Mouse (Mus musculus) hindbrain, embryonic 11.5 days (tissue): Measurements from ENCODE around the gene Tmem63c. TPM values are rescaled to one million over a fixed set of nuclear protein-coding genes. Genes with fewer than 3 reads are reported as not detected.
A peak's percentile ranks its signal among the peaks of the same experiment; 100 is the strongest.

Experiments
- ATAC-seq: fragments of 200-750 bp; cut with Nextera tagmentation; 2 replicates; pipeline ENCODE4 v1.8.0; 2017; ENCODE audit warnings: mild to moderate bottlenecking, moderate TSS enrichment, moderate library complexity; ENCODE audit not compliant: low FRiP score
- DNase-seq: peaks from one replicate; pipeline ENCODE4 v3.0.0-alpha.2; 2015; ENCODE audit warnings: low spot score
- H3K27ac ChIP-seq: fragments of 300-500 bp; sonication (generic); 2 replicates; pipeline ENCODE4 v1.5.1; 2014; ENCODE audit warnings: mild to moderate bottlenecking, low read depth, low read length
- H3K27me3 ChIP-seq: fragments of 300-500 bp; sonication (generic); 2 replicates; pipeline ENCODE4 v1.6.1; 2014; ENCODE audit warnings: mild to moderate bottlenecking, low read length, moderate library complexity, mixed read lengths; ENCODE audit not compliant: control insufficient read depth, insufficient read depth
- H3K36me3 ChIP-seq: fragments of 300-500 bp; sonication (generic); 2 replicates; pipeline ENCODE4 v1.6.1; 2014; ENCODE audit warnings: mild to moderate bottlenecking, low read length, moderate library complexity, mixed read lengths; ENCODE audit not compliant: control insufficient read depth, insufficient read depth
- H3K4me1 ChIP-seq: fragments of 300-500 bp; sonication (generic); replicated peaks from 2 replicates; pipeline ENCODE4 v1.6.1; 2014; ENCODE audit warnings: low read length, mixed read lengths; ENCODE audit not compliant: control insufficient read depth, insufficient read depth
- H3K4me2 ChIP-seq: fragments of 300-500 bp; sonication (generic); replicated peaks from 2 replicates; pipeline ENCODE4 v1.6.1; 2014; ENCODE audit warnings: mild to moderate bottlenecking, low read depth, low read length
- H3K4me3 ChIP-seq: fragments of 300-500 bp; sonication (generic); 2 replicates; pipeline ENCODE4 v1.5.1; 2014; ENCODE audit warnings: low read depth, low read length
- H3K9ac ChIP-seq: fragments of 300-500 bp; sonication (generic); 2 replicates; pipeline ENCODE4 v1.6.1; 2014; ENCODE audit warnings: low read depth, low read length
- H3K9me3 ChIP-seq: fragments of 300-500 bp; sonication (generic); 2 replicates; pipeline ENCODE4 v1.6.1; 2016; ENCODE audit warnings: low read length; ENCODE audit not compliant: control insufficient read depth
- WGBS: fragments of 180-500 bp; shearing (Covaris S2); extraction: QIAGEN DNeasy Blood & Tissue Kit; methylation state at CpG from one replicate; pipeline ENCODE4 v1.1.7; 2014; 5-methylcytosine and 5-hydroxymethylcytosine counted together
- polyA plus RNA-seq: library from polyadenylated mRNA; unstranded; fragments of >200 nt; fragmentation: Nextera tagmentation; extraction: Ambion mirVana; gene quantifications from 2 replicates; pipeline ENCODE4 v1.2.1, GENCODE M21; 2014

Gene Tmem63c
- polyA plus RNA-seq, 1 experiment from 2014 or later: 0.66 TPM

DNA sequence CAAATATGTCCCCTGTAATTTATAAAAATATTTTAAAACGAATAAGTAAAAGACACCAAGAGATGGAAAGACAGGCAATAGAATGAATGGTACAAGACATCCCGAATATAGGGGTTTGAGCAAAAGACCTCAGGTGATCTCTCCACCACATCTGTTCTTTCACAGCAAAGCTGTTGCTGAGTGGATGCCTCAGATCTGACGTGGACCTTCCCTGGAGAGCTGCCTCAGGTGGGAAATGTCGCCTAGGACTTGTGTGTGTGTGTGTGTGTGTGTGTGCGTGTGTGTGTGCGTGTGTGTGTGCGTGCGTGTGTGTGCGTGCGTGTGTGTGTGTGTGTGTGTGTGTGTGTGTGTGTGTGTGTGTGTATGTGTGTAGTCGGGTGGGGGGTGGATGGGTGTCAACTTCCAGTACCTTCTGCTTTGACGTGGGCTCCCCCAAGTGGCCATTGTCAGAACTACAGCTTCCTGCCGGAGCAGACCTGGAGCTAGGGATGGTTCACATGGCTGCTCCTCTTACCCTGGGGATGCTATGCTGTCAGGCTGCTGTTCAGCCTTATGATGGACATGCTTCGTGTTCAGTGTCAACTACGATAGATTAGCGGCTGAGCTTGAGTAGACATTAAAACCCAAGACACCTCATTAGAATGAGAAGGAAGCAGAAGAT is 31.7 kb downstream of the Tmem63c start:
- Histone ChIP-seq H3K27ac (no peak overlapping the region), H3K27me3 (no peaks in the 10 kb centered on the region), H3K9ac (no peak overlapping the region), H3K4me1 (no peaks in the 10 kb centered on the region), H3K9me3 (no peaks in the 10 kb centered on the region), H3K4me2 (no peak overlapping the region), H3K4me3 (no peak overlapping the region), H3K36me3 (no peaks in the 10 kb centered on the region)
- DNase-seq (peak; percentile 88), ATAC-seq (0 out of 2 replicates have a peak, but pooled peaks have one; percentile 59)
- 30% methylated on average over 10 of the region's 16 CpGs for WGBS

DNA sequence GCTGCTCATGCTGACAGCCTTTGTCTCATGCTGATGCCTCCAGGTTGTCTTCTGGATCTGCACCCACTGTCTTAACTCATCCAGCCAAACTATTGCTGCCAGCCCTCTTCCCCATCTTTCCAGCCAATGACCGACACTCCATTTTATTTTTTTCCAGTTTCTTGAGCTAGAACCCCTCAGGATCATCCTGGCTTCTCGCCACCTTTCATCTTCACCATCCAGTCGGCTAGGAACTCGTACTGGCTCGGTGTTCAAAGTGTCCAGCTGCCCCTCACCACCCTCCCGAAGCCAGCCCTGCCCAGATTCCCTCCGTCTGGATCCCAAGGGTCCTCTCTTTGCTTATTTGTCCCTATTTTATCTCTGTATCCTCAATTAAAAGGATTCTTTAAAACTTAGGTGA is 33.7 kb downstream of the Tmem63c start:
- Histone ChIP-seq H3K4me1 (no peaks in the 10 kb centered on the region), H3K9ac (no peak overlapping the region), H3K36me3 (no peaks in the 10 kb centered on the region), H3K27ac (no peak overlapping the region), H3K4me3 (no peak overlapping the region), H3K9me3 (no peaks in the 10 kb centered on the region), H3K4me2 (no peak overlapping the region), H3K27me3 (no peaks in the 10 kb centered on the region)
- 78% methylated on average over 7 of the region's 7 CpGs for WGBS
- DNase-seq (no peak), ATAC-seq (no peak)

DNA sequence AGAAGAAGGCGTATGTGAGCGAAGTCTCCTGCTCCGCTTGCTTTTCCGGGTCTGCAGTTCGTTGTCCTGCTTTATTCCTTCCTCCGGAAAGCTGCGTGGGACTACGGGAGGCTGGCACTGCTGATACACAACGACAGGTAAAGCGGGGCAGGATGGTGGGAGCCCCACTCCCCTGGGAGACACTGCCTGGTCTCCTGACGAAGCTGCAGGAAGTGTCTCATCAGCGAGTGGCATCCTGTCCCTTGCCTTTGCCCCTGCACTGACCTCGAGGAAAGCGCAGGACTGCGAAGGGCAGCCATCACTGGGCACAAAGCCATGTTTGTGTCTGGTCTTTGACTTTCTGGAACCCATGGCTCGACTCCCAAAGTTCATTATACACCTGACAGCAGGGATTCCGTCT is 35.9 kb downstream of the Tmem63c start:
- H3K9me3 ChIP-seq: no peaks in the 10 kb centered on the region
- no peak for DNase-seq
- no peak for ATAC-seq
- WGBS: 73% methylated on average over 17 of the region's 17 CpGs
- H3K27me3 ChIP-seq: no peaks in the 10 kb centered on the region
- no peak overlapping the region for H3K27ac ChIP-seq
- no peaks in the 10 kb centered on the region for H3K4me1 ChIP-seq
- no peak overlapping the region for H3K9ac ChIP-seq
- no peaks in the 10 kb centered on the region for H3K36me3 ChIP-seq
- no peak overlapping the region for H3K4me3 ChIP-seq
- H3K4me2 ChIP-seq: no peak overlapping the region

DNA sequence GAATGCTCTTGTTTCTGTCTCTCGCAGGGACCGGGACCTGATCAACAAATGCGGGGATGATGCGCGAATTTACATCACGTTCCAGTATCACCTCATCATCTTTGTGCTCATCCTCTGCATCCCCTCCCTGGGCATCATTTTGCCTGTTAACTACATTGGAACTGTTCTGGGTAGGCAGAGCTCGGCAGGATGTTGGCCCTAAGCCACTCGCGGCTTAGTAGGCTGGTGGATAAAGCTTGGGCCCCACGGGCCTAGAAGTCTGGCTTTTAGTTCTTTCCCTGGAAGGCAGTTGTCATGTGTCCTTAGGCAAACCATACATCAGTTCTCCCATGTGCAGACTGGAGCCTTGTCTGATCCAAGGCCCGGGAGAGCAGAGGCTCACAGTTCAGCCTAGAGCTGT is 44.3 kb downstream of the Tmem63c start:
- H3K4me1 ChIP-seq: no peaks in the 10 kb centered on the region
- H3K36me3 ChIP-seq: no peaks in the 10 kb centered on the region
- H3K9ac ChIP-seq: no peak overlapping the region
- no peak for ATAC-seq
- H3K27me3 ChIP-seq: no peaks in the 10 kb centered on the region
- no peak overlapping the region for H3K4me3 ChIP-seq
- H3K27ac ChIP-seq: no peak overlapping the region
- 92% methylated on average over 11 of the region's 11 CpGs for WGBS
- no peak overlapping the region for H3K4me2 ChIP-seq
- DNase-seq: no peak
- no peaks in the 10 kb centered on the region for H3K9me3 ChIP-seq

DNA sequence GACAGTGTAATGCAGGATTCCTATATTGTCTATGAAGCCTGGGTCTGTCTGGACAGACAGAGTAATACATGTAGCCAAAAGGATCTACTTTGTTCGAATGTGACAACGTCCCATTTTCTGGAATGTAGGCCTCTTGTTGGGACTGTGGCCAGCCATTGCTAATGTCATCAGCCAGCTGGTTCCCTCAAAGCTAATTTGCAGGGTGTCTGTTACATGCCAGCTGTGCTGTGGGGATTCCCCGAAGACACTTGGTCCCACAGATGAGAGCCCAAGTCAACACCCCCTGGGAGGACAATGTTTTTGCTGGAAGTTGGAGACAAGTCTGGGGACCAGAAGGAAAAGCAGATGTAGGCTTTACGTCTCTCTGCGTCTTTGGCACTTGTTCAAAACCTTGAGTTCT is 45.3 kb downstream of the Tmem63c start:
- H3K4me2 ChIP-seq: no peak overlapping the region
- no peaks in the 10 kb centered on the region for H3K9me3 ChIP-seq
- no peak overlapping the region for H3K27ac ChIP-seq
- 88% methylated on average over 5 of the region's 5 CpGs for WGBS
- ATAC-seq: no peak
- no peaks in the 10 kb centered on the region for H3K36me3 ChIP-seq
- no peaks in the 10 kb centered on the region for H3K27me3 ChIP-seq
- H3K4me1 ChIP-seq: no peaks in the 10 kb centered on the region
- no peak overlapping the region for H3K9ac ChIP-seq
- no peak for DNase-seq
- H3K4me3 ChIP-seq: no peak overlapping the region

DNA sequence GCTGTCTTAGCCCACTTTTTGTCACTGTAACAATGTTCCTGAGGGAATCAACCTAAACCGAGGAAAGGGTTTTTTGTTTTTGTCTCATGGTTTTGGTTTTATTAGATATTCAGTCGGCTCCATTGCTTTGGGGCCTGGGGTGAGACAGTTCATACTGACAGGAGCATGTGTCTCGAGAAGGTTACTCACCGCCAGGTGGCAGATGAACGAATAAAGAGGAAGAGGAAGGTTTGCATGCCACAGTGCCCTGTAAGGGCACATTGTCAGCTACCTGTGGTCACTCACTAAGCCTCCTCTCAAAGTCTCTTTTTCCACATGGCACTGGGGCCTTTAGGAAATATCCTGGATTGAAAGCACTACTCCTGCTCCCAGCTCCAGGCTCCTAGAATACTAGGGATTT is 49.4 kb downstream of the Tmem63c start:
- ATAC-seq (no peak), DNase-seq (no peak)
- WGBS: 64% methylated on average over 5 of the region's 5 CpGs
- no peaks in the 10 kb centered on the region for H3K27me3 ChIP-seq
- H3K4me3 ChIP-seq: no peak overlapping the region
- no peaks in the 10 kb centered on the region for H3K9me3 ChIP-seq
- no peaks in the 10 kb centered on the region for H3K4me1 ChIP-seq
- H3K9ac ChIP-seq: no peak overlapping the region
- H3K27ac ChIP-seq: no peak overlapping the region
- H3K4me2 ChIP-seq: no peak overlapping the region
- H3K36me3 ChIP-seq: no peaks in the 10 kb centered on the region

DNA sequence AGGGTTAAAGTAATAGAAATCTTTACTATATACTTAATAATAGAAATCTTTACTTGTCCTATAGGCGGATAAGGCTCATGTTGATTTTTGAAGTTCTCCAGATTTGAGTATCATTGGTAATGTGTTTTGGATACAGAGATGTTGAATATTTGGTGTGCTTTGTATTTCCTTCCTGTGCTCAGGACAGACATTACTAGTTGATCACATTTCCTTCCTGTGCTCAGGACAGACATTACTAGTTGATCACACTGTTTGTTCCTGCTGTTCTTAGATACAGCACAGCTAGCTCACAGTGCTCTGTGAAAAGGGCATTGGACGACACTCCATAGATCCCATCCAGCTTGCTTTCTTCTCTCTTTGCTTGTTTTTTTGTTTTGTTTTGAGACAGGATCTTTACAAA is 55.5 kb downstream of the Tmem63c start:
- ATAC-seq: no peak
- no peaks in the 10 kb centered on the region for H3K27me3 ChIP-seq
- no peaks in the 10 kb centered on the region for H3K9me3 ChIP-seq
- H3K4me3 ChIP-seq: no peak overlapping the region
- 85% methylated on average over 2 of the region's 2 CpGs for WGBS
- no peak overlapping the region for H3K9ac ChIP-seq
- no peak for DNase-seq
- no peak overlapping the region for H3K4me2 ChIP-seq
- H3K36me3 ChIP-seq: no peaks in the 10 kb centered on the region
- no peaks in the 10 kb centered on the region for H3K4me1 ChIP-seq
- H3K27ac ChIP-seq: no peak overlapping the region

DNA sequence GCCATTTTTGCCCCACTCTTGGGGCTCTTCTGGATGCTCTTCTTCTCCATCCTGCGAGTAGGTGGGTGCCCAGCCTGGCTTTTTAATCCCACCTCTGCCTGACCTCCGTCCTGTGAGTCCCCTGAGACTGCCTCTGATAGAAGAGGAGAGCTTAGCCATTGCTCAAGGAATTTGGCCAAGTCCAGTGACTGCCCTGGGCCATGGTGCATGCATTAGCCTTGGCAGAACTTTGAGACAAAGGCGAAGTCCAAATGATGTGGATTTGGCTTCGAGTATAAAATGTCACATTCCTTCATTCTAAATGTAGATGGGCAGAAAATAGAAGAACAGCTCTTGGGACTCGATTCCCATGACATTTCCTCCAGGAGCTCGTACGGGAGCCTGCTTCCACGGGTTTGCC is 61.7 kb downstream of the Tmem63c start:
- Histone ChIP-seq H3K4me2 (no peak overlapping the region), H3K4me3 (no peak overlapping the region), H3K9ac (no peak overlapping the region), H3K27me3 (no peaks in the 10 kb centered on the region), H3K27ac (no peak overlapping the region), H3K4me1 (no peaks in the 10 kb centered on the region), H3K9me3 (no peaks in the 10 kb centered on the region), H3K36me3 (no peaks in the 10 kb centered on the region)
- ATAC-seq: no peak
- DNase-seq: no peak
- 83% methylated on average over 8 of the region's 8 CpGs for WGBS

DNA sequence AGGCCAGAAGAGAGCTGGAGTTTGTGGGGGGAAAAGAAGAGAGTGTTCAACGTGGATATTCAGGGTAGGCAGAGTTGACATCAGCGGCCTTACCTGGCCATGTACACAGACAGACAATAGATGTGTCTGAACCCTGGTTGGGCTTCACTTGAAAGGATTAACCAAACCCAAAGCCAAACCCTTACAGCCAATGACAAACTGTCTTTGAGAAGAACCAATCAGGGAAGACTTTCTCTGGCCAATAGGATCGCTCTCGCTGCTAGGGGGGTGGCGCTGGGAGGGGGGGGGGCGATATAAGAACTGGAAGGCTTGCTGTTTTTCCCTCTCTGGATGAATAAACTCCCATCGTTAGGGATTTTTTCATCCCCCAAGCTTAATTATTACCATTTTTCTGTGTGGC is 66.1 kb downstream of the Tmem63c start:
- no peak for ATAC-seq
- Histone ChIP-seq H3K27ac (no peak overlapping the region), H3K4me1 (no peaks in the 10 kb centered on the region), H3K9ac (no peak overlapping the region), H3K4me2 (no peak overlapping the region), H3K4me3 (no peak overlapping the region), H3K9me3 (no peaks in the 10 kb centered on the region), H3K36me3 (no peaks in the 10 kb centered on the region), H3K27me3 (no peaks in the 10 kb centered on the region)
- 61% methylated on average over 7 of the region's 7 CpGs for WGBS
- DNase-seq: no peak
